Mouse (Mus musculus): Measurements from ENCODE around the gene Hdgf. TPM values are rescaled to one million over a fixed set of nuclear protein-coding genes. Genes with fewer than 3 reads are reported as not detected.

Gene Hdgf
- polyA plus RNA-seq, 1 experiment, result 112 TPM

DNA sequence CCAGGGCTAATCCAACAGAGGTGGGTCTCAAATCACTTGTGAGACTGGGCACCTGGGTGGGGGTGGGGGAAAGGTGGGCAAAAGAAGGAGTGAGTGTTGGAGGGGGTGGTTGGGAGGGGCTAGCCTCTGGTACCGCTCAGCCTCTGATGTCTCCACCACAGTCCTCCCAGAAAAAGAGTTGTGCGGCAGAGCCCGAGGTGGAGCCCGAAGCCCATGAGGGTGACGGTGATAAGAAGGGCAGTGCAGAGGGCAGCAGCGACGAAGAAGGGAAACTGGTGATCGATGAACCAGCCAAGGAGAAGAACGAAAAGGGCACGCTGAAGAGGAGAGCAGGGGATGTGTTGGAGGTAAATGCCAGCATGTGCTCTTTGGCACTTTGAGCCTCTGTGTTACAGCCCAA is 7.8 kb downstream of the Hdgf start:
- Histone ChIP-seq H3K4me3 (ENCODE audit: control insufficient read depth, insufficient read depth, low read length) (no peak overlapping the region), H3K27me3 (ENCODE audit: control insufficient read depth, insufficient read depth, low read length) (no peaks in the 10 kb centered on the region), H3K27ac (ENCODE audit: control insufficient read depth, insufficient read depth, low read length) (no peak overlapping the region), H3K36me3 (ENCODE audit: control insufficient read depth, insufficient read depth, low read length) (peaks cover 18% of the 10 kb centered on the region), H3K4me1 (replicated peaks; ENCODE audit: control insufficient read depth, insufficient read depth, low read length) (peaks cover 14% of the 10 kb centered on the region)
- no peak for DNase-seq
- 99% methylated on average over 10 of the region's 10 CpGs for WGBS
- TF ChIP-seq POLR2A (IDR thresholded peaks at IDR 0.05; ENCODE audit: control insufficient read depth, extremely low read depth, insufficient read depth, low read length, poor library complexity) (no peak), CTCF (IDR thresholded peaks at IDR 0.05; ENCODE audit: borderline replicate concordance, control insufficient read depth, extremely low read depth, insufficient read depth, low read length, poor library complexity) (no peak)

- no peak for DNase-seq
- TF ChIP-seq CTCF (IDR thresholded peaks at IDR 0.05; ENCODE audit: borderline replicate concordance, control insufficient read depth, extremely low read depth, insufficient read depth, low read length, poor library complexity) (no peak), POLR2A (IDR thresholded peaks at IDR 0.05; ENCODE audit: control insufficient read depth, extremely low read depth, insufficient read depth, low read length, poor library complexity) (no peak)
- 100% methylated on average over 1 of the region's 1 CpGs for WGBS
- Histone ChIP-seq H3K27ac (ENCODE audit: control insufficient read depth, insufficient read depth, low read length) (no peak overlapping the region), H3K36me3 (ENCODE audit: control insufficient read depth, insufficient read depth, low read length) (peaks cover 21% of the 10 kb centered on the region), H3K4me1 (replicated peaks; ENCODE audit: control insufficient read depth, insufficient read depth, low read length) (no peaks in the 10 kb centered on the region), H3K27me3 (ENCODE audit: control insufficient read depth, insufficient read depth, low read length) (no peaks in the 10 kb centered on the region), H3K4me3 (ENCODE audit: control insufficient read depth, insufficient read depth, low read length) (no peak overlapping the region)
Observed at GRCm38 (mm10) chr3:87916990-87917389, 10.9 kb downstream of the Hdgf start.

- peaks cover 33% of the 10 kb centered on the region for H3K36me3 ChIP-seq (ENCODE audit: control insufficient read depth, insufficient read depth, low read length)
- no peaks in the 10 kb centered on the region for H3K4me1 ChIP-seq (replicated peaks; ENCODE audit: control insufficient read depth, insufficient read depth, low read length)
- H3K27me3 ChIP-seq (ENCODE audit: control insufficient read depth, insufficient read depth, low read length), result no peaks in the 10 kb centered on the region
- DNase-seq, result no peak
- 98% methylated on average over 1 of the region's 1 CpGs for WGBS
- no peak overlapping the region for H3K4me3 ChIP-seq (ENCODE audit: control insufficient read depth, insufficient read depth, low read length)
- TF ChIP-seq CTCF (IDR thresholded peaks at IDR 0.05; ENCODE audit: borderline replicate concordance, control insufficient read depth, extremely low read depth, insufficient read depth, low read length, poor library complexity), result no peak
- no peak for TF ChIP-seq POLR2A (IDR thresholded peaks at IDR 0.05; ENCODE audit: control insufficient read depth, extremely low read depth, insufficient read depth, low read length, poor library complexity)
- H3K27ac ChIP-seq (ENCODE audit: control insufficient read depth, insufficient read depth, low read length), result no peak overlapping the region
Observed at GRCm38 (mm10) chr3:87918551-87918950, 12.4 kb downstream of the Hdgf start.

DNA sequence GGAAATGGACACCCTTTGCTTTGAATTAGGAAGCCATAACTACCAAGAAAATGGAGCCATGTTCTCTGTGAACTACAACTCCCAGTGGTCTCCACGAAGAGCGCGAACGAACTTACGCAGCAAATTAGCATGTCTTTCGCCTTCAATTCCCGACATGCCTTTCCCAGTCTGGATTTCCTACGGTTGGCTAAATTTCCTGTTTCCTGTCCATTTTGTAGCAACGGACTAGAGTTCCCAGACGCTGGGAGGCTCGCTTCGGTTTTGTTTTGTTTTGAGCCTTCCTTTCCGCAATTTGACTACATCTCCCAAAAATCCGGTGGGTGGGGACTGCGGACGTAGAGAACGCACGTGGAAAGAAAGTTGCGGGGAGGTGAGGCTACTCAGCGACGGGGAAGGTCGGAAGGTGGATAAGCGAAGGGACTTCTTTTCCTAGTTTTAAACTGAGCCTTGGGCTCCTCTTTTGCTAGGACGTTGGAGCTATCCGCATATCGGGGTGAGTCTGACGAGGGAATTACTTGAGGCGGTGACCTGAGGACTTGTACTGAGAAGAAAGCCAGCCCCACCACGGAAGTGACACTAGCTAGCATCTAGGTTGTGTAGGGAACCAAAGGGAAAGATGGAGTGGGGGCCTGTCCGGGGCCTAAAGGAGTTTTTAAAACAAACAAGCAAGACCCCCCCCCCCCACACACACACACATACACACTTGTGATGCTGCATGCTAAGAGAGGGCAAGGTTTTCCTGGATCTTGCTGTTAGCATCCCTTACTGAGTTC is 13.4 kb downstream of the Hdgf start, which contains the start of gene Mrpl24:
Mrpl24 (plus strand) TSS at position 171 of the 773 bp plus-strand sequence.
- H3K4me1 ChIP-seq (replicated peaks; ENCODE audit: control insufficient read depth, insufficient read depth, low read length), result no peaks in the 10 kb centered on the region
- H3K36me3 ChIP-seq (ENCODE audit: control insufficient read depth, insufficient read depth, low read length), result peaks cover 42% of the 10 kb centered on the region
- no peaks in the 10 kb centered on the region for H3K27me3 ChIP-seq (ENCODE audit: control insufficient read depth, insufficient read depth, low read length)
- DNase-seq, result peak; percentile 63
- WGBS, result under 1% methylated on average over 30 of the region's 30 CpGs
- no peak for TF ChIP-seq POLR2A (IDR thresholded peaks at IDR 0.05; ENCODE audit: control insufficient read depth, extremely low read depth, insufficient read depth, low read length, poor library complexity)
- no peak for TF ChIP-seq CTCF (IDR thresholded peaks at IDR 0.05; ENCODE audit: borderline replicate concordance, control insufficient read depth, extremely low read depth, insufficient read depth, low read length, poor library complexity)
- H3K27ac ChIP-seq (ENCODE audit: control insufficient read depth, insufficient read depth, low read length), result peak within 1 kb of the TSS; percentile 69
- H3K4me3 ChIP-seq (ENCODE audit: control insufficient read depth, insufficient read depth, low read length), result peak within 1 kb of the TSS; percentile 93

DNA sequence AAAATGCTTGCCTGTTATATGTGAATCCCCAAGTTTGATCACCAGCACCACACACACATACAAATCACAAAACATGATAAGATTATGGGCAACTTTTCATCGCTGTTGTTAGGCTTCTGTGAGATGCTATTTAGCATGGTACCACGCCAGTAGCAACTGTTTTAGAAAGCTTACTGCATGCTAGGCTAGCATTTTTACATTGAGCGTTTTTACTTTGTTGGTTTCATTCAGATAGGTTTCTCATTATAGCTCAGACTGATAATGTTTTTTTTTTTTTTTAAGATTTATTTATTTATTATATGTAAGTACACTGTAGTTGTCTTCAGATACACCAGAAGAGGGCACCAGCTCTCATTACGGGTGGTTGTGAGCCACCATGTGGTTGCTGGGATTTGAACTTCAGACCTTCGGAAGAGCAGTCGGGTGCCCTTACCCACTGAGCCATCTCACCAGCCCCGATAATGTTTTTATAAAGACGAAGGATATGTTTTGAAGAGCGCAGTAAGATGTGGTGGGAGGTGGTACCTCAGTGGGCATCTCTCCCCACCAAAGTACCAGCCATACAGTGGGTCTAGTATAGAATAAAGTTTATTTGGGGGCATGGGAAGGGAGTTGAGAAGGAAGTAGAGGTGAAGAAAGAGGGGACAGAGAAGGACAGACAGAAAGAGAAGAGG is 14.3 kb downstream of the Hdgf start:
- Histone ChIP-seq H3K27me3 (ENCODE audit: control insufficient read depth, insufficient read depth, low read length) (no peaks in the 10 kb centered on the region), H3K4me1 (replicated peaks; ENCODE audit: control insufficient read depth, insufficient read depth, low read length) (no peaks in the 10 kb centered on the region), H3K27ac (ENCODE audit: control insufficient read depth, insufficient read depth, low read length) (no peak overlapping the region), H3K4me3 (ENCODE audit: control insufficient read depth, insufficient read depth, low read length) (no peak overlapping the region), H3K36me3 (ENCODE audit: control insufficient read depth, insufficient read depth, low read length) (peaks cover 44% of the 10 kb centered on the region)
- 67% methylated on average over 9 of the region's 9 CpGs for WGBS
- TF ChIP-seq POLR2A (IDR thresholded peaks at IDR 0.05; ENCODE audit: control insufficient read depth, extremely low read depth, insufficient read depth, low read length, poor library complexity) (no peak), CTCF (IDR thresholded peaks at IDR 0.05; ENCODE audit: borderline replicate concordance, control insufficient read depth, extremely low read depth, insufficient read depth, low read length, poor library complexity) (no peak)
- no peak for DNase-seq

DNA sequence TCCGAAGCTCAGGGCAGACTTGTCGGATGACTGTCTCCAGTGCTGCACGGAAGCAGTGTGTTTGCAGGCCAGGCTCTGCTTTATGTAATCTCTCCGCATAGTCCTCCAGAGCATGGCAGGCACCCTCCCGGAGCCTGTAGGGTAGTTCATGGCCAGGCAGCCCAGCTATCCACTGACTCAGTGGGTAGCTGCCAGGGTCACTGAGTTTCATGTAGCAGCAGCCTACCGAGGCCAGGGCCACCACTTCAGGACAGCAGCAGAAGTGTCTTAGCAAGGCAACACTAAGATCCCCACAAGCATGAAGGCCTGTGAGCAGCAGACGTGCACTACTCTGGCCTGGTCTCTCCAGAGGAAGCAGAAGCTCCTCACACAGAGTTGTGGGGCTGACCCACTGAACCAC is 18.9 kb downstream of the Hdgf start:
- Histone ChIP-seq H3K27ac (ENCODE audit: control insufficient read depth, insufficient read depth, low read length) (no peak overlapping the region), H3K36me3 (ENCODE audit: control insufficient read depth, insufficient read depth, low read length) (peaks cover 33% of the 10 kb centered on the region), H3K4me3 (ENCODE audit: control insufficient read depth, insufficient read depth, low read length) (no peak overlapping the region), H3K27me3 (ENCODE audit: control insufficient read depth, insufficient read depth, low read length) (no peaks in the 10 kb centered on the region), H3K4me1 (replicated peaks; ENCODE audit: control insufficient read depth, insufficient read depth, low read length) (peaks cover 4% of the 10 kb centered on the region)
- WGBS, result 97% methylated on average over 7 of the region's 7 CpGs
- TF ChIP-seq CTCF (IDR thresholded peaks at IDR 0.05; ENCODE audit: borderline replicate concordance, control insufficient read depth, extremely low read depth, insufficient read depth, low read length, poor library complexity), result no peak
- no peak for TF ChIP-seq POLR2A (IDR thresholded peaks at IDR 0.05; ENCODE audit: control insufficient read depth, extremely low read depth, insufficient read depth, low read length, poor library complexity)
- DNase-seq, result no peak

Data from thymus, adult 2 months (tissue).